Mouse (Mus musculus): ENCODE results near the gene Rpl4.
"Not testable (repeated sequence)": the region's sequence is repeated elsewhere in the genome, so short reads cannot be mapped to it uniquely, and the experiment has no call there.

Rpl4 gene

DNA sequence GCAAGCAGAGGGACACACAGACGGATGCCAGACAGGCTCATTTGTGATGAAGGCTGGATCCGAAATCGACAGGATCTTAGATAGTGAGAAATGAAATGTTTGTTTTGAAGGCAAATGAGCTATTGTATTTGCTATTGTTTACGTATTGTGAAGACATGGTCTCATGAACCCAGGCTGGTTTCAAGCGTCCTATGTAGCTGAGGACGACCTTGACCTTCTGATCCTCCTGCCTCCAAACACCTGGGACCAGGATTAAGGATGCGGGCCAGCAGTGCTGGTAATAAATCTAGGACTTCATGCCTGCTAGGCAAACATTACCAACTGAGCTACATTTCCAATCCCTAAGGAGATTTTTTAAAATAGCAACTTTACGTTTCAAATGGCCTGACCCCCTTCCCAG, 24.3 kb downstream of the Rpl4 start:
- no peak for DNase-seq (ENCODE audit: low read depth, low spot score)

DNA sequence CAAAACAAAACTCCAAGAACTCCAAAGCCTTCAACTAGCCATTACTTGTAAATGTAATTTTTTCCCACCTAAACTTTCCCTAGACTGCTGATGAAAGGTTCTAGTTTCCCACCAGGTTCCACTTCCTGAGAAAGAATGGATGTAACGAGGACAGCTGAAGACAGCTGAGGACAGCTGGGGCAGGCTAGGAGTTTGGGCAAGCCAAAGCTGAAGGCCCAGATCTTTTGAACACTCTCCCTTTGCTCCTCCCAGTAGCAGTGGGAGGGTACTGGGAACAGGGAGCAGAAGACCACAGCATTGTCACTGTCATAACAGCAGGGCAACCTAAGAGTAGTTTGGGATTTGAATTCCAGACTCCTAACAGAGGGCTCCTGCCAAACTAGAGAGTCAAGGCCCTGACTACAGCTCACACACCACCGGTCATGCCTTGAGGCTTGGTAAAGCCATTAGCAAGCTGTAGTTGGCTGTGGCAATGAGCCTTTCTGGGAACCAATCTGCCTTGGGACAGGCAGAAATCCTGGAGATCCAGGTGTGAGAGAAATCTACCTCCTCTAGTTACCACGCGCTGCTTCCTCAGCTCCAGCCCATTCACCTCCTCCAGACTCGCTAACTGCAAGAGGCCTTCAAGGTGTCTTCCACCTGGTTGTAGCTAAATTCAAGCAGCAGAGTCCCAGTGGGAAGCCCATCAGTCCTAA, 25.0 kb downstream of the Rpl4 start:
- no peak for DNase-seq (ENCODE audit: low read depth, low spot score)

DNA sequence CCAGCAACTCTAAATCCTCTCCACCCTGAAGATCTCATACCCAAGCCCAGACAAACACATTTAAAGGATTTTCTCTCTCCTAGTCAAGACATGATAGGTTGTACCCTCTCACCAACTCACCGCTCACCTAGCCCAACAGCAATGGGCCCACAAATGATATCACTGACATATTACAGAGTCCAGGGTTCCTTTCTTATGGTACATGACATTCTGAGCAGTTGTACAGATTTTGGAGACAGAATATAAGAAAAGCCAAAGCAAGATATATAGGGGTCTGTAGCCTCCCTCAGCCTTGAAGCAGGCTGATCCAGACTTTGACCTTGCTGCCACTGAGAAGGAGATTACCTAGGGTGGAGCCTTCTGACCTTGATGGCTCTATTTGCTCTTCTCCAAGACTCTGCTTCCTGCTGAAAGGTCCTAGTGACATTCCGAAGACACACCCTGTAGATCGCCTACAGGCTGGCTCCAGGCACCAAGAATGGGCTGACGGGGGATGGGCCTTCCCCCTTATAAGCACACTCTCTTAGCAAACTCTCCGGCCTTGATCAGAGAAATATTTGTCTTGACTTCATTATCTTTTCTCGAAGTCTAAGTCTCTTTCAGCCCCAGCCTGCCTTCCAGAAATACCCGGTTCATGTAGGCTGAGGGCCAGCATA, 25.7 kb downstream of the Rpl4 start:
- DNase-seq (ENCODE audit: low read depth, low spot score) = not testable (repeated sequence)

DNA sequence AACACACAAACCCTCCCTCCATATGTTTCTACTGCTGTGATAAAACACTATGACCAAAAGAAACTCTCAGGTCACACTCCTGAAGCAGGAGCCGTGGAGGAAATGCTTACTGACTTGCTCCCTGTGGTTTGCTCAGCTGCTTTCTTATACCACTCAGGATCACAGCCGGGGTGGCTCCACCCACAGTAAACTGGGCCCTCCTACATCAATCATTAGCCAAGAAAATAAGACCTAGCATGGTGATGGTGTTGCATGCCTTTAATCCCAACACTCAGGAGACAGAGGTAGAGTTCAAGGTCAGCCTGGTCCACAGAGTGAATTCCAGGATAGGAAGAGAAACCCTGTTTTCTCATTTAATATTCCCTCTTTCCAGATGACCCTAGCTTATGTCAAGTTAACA, 26.7 kb downstream of the Rpl4 start:
- DNase-seq (ENCODE audit: low read depth, low spot score) = no peak

- no peak for DNase-seq (ENCODE audit: low read depth, low spot score)
These were observed 29.2 kb downstream of the Rpl4 start for GRCm38 (mm10) chr9:64202331-64202730.

DNA sequence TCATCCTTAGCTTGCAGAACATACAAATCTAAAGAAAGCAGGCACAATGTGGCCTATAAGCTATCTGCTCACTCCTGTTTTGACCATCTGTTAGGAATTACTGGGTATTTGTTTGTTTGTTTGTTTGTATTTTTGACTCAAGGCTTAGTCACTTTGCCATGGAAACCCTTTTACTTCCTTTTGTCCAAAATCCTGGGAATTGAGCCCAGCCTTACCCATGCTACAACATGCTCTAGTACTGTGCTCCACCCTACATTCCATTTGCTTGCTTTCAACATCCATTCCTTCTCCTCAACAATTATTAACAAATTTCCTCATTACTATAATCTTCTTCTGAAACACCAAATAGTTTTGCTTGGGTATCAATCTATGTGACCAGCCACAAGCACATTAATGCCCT, 29.7 kb downstream of the Rpl4 start:
- DNase-seq (ENCODE audit: low read depth, low spot score) = no peak

- no peak for DNase-seq (ENCODE audit: low read depth, low spot score)
These were observed 34.4 kb downstream of the Rpl4 start for GRCm38 (mm10) chr9:64207509-64208084.

- DNase-seq (ENCODE audit: low read depth, low spot score) = no peak
These were observed 41.3 kb downstream of the Rpl4 start for GRCm38 (mm10) chr9:64214452-64214851.

DNA sequence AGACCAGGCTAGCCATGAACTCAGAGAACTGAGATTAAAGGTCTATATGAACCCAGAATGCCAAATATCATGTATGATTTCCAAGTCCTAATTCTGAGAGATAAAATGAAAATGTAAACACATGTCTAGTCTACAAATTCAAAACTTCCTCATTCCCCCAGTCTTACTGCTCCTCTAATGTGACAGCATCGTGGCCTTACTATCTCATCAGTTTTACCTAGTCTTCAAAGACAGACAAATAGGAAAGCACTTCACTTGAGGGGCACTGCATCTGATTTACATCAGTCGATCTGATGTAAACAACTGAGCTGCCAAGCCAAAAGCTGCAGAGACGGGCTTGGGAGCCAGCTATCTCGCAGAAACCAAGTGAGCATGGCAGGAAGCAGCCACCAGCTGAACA, 42.9 kb downstream of the Rpl4 start:
- DNase-seq (ENCODE audit: low read depth, low spot score) = no peak

DNA sequence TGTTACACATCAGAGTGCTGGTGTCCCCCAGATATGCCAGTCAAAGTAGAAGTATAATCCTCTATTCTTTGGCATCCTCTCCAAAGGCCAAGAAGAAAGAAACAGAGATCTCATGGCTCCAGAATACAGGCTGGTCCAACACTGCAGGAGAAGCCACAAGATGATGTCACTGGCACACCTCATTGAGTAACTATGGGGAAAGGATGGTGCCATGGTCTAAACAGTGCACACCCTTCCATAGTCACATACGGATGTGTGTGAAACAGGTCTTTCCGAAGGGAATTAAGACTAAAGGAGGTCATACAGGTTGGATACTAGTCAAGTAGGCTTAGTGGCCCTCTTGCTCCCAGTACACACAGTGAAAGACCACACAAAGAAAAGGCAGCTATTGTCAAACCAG, 43.5 kb downstream of the Rpl4 start:
- no peak for DNase-seq (ENCODE audit: low read depth, low spot score)

- no peak for DNase-seq (ENCODE audit: low read depth, low spot score)
These were observed 44.7 kb downstream of the Rpl4 start for GRCm38 (mm10) chr9:64217887-64218286.

GRCm38 (mm10) chr9:64219305-64219704, 46.1 kb downstream of the Rpl4 start:
- no peak for DNase-seq (ENCODE audit: low read depth, low spot score)

DNA sequence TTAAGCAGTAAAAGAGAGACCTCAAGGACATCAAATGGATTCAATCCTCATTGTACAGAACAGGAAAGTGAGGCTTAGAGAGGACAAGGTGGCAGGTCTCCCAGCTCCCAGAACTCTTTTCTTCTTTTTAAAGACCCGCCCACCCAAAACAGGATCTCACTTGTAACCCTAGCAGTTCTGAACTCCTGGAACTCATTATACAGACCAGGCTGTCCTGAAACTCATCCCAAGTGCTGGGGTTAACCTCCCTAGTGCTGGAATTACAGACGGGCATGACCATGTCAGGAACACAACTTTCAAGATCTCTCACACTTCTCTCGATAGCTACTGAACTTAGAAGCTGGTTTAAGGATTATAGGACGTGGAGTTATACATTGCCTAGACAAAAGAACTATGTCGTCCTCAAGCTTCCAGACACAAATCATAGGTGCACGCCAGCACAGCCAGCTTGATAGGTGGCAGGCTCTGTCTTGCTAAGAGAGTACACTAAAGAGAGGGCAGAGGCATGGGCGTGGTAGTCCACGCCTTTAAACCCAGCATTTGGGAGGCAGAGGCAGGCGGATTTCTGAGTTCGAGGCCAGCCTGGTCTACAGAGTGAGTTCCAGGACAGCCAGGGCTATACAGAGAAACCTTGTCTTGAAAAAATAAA, 46.7 kb downstream of the Rpl4 start:
- DNase-seq (ENCODE audit: low read depth, low spot score) = no peak

DNA sequence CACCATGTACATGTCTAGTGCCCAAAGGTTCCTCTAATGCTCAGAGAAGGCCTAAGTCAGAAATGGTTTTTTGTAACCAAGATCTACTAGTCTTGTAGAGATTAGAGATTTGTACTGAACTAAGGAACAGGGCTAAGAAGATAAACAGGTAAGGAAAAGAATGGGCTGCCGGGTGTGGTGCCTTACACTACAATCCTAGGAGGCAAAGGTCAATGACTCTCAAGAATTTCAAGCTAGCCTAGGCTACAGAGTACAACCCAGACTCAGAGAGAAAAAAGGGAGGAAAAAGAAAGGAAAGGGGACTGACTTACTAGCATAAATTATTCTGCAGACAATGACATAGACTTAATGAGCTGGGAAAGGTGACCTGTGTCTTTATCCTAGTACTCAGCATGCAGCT, 47.4 kb downstream of the Rpl4 start:
- DNase-seq (ENCODE audit: low read depth, low spot score) = no peak

GRCm38 (mm10) chr9:64221480-64221879, 48.3 kb downstream of the Rpl4 start:
- no peak for DNase-seq (ENCODE audit: low read depth, low spot score)

DNA sequence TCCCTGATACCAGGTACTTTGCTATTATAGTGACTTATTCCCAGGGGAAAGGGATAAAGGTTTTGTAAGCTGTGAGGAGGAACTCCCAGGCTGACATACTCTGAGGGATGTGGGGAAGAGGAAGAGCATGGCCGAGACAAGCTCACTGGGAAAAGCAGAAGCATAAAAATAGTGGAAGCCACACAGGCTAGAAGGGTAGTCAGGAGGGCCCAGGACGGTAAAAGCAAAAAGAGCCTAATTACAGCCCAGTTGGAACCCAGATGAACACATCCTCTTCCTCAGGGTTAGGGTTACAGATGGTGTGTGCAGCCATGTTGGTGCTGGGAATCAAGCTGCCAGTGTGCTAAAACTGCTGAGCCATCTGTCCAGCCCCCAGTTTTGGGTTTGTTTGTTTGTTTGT, 48.9 kb downstream of the Rpl4 start:
- DNase-seq (ENCODE audit: low read depth, low spot score) = no peak

GRCm38 (mm10) chr9:64225805-64226204, 52.6 kb downstream of the Rpl4 start:
- no peak for DNase-seq (ENCODE audit: low read depth, low spot score)

GRCm38 (mm10) chr9:64227736-64228135, 54.6 kb downstream of the Rpl4 start:
- DNase-seq (ENCODE audit: low read depth, low spot score) = no peak

All from c-Kit-negative CD71-positive TER-119-positive erythroid progenitor cells, embryonic 14.5 days (primary cell).